Mouse (Mus musculus) left cerebral cortex, adult 11 months (tissue): ENCODE measurements around the gene Slc39a10.
"Not testable (repeated sequence)": the region's sequence is repeated elsewhere in the genome, so short reads cannot be mapped to it uniquely, and the experiment has no call there.

ENCODE experiments used
- DNase-seq: peaks from one replicate; pipeline ENCODE4 v3.0.0; 2022; ENCODE audit warnings: low spot score

Gene Slc39a10

GRCm38 (mm10) chr1:46864175-46864885 lies 28.3 kb downstream of the Slc39a10 start:
- DNase-seq: no peak

GRCm38 (mm10) chr1:46863434-46863833 lies 29.2 kb downstream of the Slc39a10 start:
- no peak for DNase-seq

- no peak for DNase-seq
These were observed 32.6 kb downstream of the Slc39a10 start for GRCm38 (mm10) chr1:46860082-46860481.

- DNase-seq: no peak
These were observed 34.1 kb downstream of the Slc39a10 start for GRCm38 (mm10) chr1:46858579-46858978.

DNA sequence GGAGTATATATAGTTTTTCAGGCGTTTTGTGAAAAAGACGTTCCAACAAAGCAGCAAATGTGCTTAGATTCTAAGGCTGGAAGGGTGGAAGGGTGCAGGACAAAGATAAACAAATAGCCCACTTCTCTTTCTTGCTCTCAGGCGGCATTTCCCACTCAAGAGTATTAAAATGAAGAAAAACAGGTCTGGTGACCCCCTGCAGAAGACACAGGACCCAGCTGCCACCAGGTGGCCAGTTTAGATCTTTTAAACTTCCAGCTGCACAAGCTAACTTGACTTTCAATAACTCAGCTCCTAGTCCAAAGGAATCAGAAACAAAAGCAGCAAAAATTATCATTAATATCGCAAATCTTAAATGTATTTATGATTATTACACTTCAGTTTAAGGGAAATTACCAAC lies 36.2 kb downstream of the Slc39a10 start:
- DNase-seq: no peak

GRCm38 (mm10) chr1:46854036-46854900 lies 38.4 kb downstream of the Slc39a10 start:
- no peak for DNase-seq

DNA sequence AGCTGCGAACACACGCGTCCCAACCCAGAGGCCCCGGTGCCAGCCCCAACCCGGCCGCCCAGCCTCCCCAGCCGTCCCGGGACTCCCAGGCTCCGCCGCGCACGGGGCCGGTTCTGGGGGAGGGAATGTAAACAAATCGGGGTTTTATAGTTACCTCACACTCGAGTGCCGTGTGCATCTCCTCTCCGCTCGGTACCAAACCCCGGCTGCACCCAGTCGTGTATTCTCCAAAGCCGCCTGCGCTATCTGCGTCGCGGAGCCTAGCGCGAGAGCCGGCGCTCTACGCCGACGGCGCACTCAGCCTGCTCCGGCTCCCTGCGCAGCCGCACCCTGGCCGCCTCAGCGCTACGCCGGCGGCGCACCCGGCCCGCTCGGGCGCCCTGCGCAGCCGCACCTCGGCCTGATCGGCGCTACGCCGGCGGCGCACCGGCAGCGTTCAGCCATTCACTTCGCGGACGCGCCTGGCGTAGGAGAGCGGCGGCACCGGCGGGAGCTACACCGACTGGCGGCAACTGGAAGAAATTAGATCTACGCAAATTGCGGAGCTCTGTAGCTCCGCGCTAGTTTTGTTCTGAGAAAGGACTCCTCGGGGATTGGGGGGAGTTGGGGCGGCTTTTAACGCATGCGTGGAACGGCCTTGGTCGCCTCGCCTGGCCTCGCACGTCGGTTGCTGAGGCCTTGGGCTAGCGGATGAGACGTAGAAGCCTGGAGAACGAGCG lies 39.2 kb downstream of the Slc39a10 start:
- DNase-seq: peak; percentile 96

DNA sequence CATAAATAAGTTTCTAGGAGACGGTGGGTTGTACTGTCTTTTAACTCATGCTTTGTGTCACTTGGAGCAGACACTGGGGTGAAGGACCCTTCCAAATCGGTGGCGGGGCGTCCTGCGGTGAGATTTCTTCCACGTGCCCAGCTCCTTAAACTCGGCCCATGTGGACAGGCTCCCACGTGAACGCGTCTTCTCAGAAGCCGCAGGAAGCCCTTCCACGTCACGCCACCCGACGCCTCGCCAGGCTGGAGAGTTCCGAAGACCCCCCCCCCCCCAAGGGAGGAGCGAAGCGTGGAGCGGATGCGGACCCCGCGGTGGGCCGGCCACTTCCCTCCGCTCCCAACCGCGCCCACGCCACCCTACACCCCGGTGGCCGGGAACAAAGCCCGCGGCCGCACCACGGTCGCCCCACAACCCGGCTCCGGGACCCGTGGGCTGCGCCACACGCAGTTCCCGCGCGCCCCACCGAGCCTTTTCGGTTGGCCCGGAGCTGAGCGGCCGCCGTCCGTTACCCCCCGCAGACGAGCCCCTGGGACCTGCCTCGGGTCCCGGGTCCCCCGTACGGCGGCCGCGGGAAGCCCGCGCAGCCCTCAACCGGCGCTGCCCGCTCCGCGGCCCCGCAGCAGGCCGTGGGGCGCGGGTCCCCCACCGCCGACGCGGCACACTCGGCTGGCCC lies 39.9 kb downstream of the Slc39a10 start:
- DNase-seq: peak; percentile 58

GRCm38 (mm10) chr1:46852216-46852599 lies 40.4 kb downstream of the Slc39a10 start:
- DNase-seq: no peak

- peak; percentile 17 for DNase-seq
These were observed 41.1 kb downstream of the Slc39a10 start for GRCm38 (mm10) chr1:46851586-46851985.

DNA sequence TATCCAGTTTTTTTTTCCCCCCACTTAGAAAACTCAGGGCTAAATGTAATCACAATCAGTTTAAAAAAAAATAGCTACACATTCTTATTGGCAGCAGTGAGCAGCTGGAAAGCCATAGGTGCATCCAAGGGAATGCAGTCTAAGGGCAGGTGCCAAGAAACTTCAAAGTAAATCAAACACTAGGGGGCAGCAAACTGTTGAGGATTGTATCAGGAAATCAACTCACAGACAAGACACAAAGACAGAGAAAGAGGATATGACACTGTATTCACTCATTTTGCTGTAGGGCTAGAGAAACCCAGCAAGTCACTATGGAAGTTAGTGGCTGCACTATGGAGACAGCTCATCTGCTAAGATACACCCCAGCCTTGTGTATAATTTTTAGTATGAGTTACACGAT lies 42.9 kb downstream of the Slc39a10 start:
- peak; percentile 86 for DNase-seq

DNA sequence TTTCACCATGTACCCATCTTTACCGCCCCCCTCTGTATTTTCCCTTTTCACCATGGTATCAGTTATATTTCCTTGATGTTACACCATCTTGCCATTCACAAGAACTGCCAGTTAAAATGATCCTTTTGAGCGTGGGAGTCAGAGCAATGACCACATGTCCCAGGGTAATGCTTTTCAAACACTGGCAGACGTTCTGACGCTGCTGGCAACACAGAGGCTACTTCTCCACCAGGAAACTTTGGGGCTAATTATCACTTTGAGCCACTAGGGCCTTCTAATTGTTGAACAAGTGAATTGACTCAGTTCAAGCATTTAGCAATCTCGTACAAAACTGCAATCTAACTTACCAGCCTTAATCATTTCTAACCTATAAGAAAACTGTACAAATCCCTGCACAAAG lies 47.4 kb downstream of the Slc39a10 start:
- DNase-seq: no peak

- DNase-seq: no peak
These were observed 48.4 kb downstream of the Slc39a10 start for GRCm38 (mm10) chr1:46844281-46844680.

DNA sequence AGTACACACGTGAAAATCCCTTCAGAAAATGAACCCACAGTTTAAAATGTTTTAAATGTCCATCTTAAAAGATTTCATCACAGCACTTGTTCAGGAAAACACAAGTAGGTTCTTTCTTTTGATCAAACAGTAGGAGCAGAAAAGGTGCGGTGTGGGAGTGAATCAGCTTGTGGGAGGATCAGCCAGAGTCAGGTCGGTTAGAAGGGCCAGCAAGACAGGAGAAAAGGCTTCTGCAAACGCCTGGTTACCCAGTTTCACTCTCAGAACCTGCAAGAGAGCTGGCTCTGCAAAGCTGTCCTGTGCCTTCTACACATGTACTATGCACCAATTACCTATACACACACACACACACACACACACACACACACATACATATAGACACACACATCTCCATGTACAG lies 49.2 kb downstream of the Slc39a10 start:
- no peak for DNase-seq

DNA sequence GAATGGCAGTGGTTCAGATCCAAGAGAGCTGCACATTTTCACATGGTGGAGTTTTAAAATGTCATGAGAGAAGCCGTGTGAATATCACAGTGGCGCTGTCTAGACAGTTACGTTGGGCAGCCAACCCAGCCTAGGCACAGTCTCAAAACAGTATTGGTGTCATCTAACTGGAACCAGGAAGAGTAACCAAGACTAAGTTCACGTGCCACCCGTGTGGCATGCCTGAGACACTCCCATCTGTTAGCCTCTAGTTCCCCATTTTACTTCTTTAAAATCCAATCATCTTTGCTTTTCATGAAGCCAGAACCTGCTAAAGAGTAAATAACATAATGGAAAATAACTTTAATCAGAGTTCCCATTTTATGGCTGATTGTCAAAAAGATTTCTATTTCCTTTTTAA lies 60.7 kb downstream of the Slc39a10 start:
- no peak for DNase-seq

GRCm38 (mm10) chr1:46830066-46830843 lies 62.4 kb downstream of the Slc39a10 start:
- no peak for DNase-seq

DNA sequence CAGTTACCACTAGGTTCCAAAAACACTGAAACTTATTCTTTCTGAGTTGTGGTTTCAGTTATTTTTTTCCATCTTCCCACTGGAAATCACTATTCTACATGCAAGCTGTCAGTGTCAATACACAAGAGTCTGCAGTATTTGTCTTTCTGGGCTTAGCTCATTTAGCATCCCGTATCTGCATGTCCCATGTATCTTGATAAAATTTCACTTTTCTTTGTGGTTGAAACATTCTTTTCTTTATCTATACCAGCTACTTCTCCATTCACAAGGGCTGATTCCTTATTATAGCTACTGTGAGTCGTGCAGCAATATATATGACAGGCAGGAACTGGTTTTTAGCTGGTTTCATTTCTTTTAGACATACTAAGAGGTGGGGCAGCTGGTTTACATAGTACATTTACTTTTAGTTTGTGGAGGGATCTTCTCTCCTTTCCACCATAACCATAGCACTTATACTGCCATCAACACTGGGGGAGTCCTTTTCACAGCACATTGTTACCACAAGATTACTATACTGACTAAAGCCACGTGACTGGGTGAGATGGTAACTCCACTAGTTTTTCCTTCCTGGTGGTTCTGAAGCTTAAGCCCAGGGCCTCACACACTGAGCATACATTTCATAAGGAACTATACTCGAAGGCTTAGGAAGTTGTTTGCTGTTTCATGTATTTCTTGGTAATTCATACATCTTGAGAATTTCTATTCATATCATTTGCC lies 70.2 kb downstream of the Slc39a10 start:
- no peak for DNase-seq

DNA sequence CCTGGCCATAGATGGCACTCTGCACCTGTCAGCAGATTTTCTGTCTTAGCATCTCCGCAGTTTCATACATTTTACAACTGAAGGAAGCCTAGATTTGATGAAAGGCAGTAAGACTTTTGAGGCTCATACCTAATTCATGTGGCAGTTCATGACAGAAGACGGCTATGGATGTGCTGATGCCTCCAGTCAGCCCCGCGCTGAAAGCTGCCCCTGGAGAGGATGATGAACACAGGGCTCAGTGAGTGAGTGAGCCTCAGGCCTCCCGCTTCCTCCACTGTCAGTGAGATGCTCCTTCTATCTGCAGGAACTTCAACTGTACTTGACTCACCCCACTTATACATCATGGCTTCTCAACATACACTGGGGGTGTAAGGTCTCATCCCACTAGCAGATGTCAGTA lies 74.7 kb downstream of the Slc39a10 start:
- no peak for DNase-seq

DNA sequence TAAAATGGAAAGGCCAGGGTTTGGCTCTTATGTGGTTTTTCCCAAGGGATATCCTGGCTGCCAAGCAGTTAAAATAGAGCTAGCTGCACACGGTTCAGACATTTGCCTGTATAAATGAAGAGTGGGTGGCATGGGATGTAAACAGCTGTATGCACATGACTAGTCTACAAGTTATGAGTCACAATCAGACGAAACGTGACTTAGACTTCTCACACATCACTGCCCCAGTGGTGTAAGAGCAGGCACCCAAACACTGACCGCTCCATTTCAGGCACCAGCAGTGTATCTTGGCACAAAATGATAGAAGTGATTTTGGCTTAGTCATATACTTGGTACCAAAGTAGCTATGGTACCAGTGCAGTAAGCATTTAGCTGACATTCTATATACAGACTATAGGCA lies 84.0 kb downstream of the Slc39a10 start:
- not testable (repeated sequence) for DNase-seq

DNA sequence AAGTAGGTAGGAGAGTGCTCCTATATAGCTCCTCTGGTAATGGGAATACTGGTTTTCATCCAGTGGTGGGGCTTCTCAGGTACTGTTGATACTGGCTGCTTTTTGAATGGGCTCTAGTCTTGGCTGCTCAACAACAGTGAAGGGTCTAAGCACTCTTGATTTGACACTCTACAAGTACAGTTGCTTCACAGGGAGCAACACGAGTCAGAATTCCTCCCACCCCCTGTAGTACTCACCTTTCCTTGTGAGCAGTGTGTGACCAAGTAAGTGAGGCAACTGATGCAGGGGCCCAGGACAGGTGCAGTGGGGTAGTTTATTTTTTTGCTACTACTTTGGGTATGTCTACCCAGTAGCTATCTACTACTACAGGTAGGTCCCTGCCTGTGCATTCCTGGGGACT lies 87.6 kb downstream of the Slc39a10 start:
- DNase-seq: no peak

- DNase-seq: not testable (repeated sequence)
These were observed 110.4 kb downstream of the Slc39a10 start for GRCm38 (mm10) chr1:46782227-46782626.
